Mouse (Mus musculus): ENCODE data around the gene Iqsec1. TPM values are rescaled to one million over a fixed set of nuclear protein-coding genes. Genes with fewer than 3 reads are reported as not detected.
"Not testable (repeated sequence)": the region's sequence is repeated elsewhere in the genome, so short reads cannot be mapped to it uniquely, and the experiment has no call there.

Gene Iqsec1
- total RNA-seq, 2 experiments from 2014 or later = 14.2 to 54.3 TPM

GRCm38 (mm10) chr6:90643057-90643456, 345.4 kb downstream of the Iqsec1 start:
- ATAC-seq (replicated peaks; ENCODE audit: poor library complexity, severe bottlenecking) = no peak

- no peak for ATAC-seq (replicated peaks; ENCODE audit: poor library complexity, severe bottlenecking)
Observed at GRCm38 (mm10) chr6:90635611-90636010, 352.9 kb downstream of the Iqsec1 start.

- ATAC-seq (replicated peaks; ENCODE audit: poor library complexity, severe bottlenecking) = no peak
Observed at GRCm38 (mm10) chr6:90635081-90635480, 353.4 kb downstream of the Iqsec1 start.

- not testable (repeated sequence) for ATAC-seq (replicated peaks; ENCODE audit: poor library complexity, severe bottlenecking)
Observed at GRCm38 (mm10) chr6:90632526-90632925, 356.0 kb downstream of the Iqsec1 start.

GRCm38 (mm10) chr6:90630427-90630826, 358.1 kb downstream of the Iqsec1 start:
- peak; percentile 24; the same call in 1 of the 2 replicates for ATAC-seq (replicated peaks; ENCODE audit: poor library complexity, severe bottlenecking)

GRCm38 (mm10) chr6:90629506-90629905, 359.0 kb downstream of the Iqsec1 start:
- peak; percentile 81 for ATAC-seq (replicated peaks; ENCODE audit: poor library complexity, severe bottlenecking)

GRCm38 (mm10) chr6:90627556-90627955, 360.9 kb downstream of the Iqsec1 start:
- no peak for ATAC-seq (replicated peaks; ENCODE audit: poor library complexity, severe bottlenecking)

- no peak for ATAC-seq (replicated peaks; ENCODE audit: poor library complexity, severe bottlenecking)
Observed at GRCm38 (mm10) chr6:90625207-90625994, 363.1 kb downstream of the Iqsec1 start.

GRCm38 (mm10) chr6:90624733-90625132, 363.8 kb downstream of the Iqsec1 start:
- ATAC-seq (replicated peaks; ENCODE audit: poor library complexity, severe bottlenecking) = no peak

- no peak for ATAC-seq (replicated peaks; ENCODE audit: poor library complexity, severe bottlenecking)
Observed at GRCm38 (mm10) chr6:90624184-90624583, 364.3 kb downstream of the Iqsec1 start.

- no peak for ATAC-seq (replicated peaks; ENCODE audit: poor library complexity, severe bottlenecking)
Observed at GRCm38 (mm10) chr6:90623456-90623836, 365.0 kb downstream of the Iqsec1 start.

- no peak for ATAC-seq (replicated peaks; ENCODE audit: poor library complexity, severe bottlenecking)
Observed at GRCm38 (mm10) chr6:90622758-90623455, 365.6 kb downstream of the Iqsec1 start.

- no peak for ATAC-seq (replicated peaks; ENCODE audit: poor library complexity, severe bottlenecking)
Observed at GRCm38 (mm10) chr6:90621584-90621890, 366.9 kb downstream of the Iqsec1 start.

GRCm38 (mm10) chr6:90620791-90621583, 367.5 kb downstream of the Iqsec1 start:
- ATAC-seq (replicated peaks; ENCODE audit: poor library complexity, severe bottlenecking) = no peak

- ATAC-seq (replicated peaks; ENCODE audit: poor library complexity, severe bottlenecking) = no peak
Observed at GRCm38 (mm10) chr6:90619936-90620335, 368.5 kb downstream of the Iqsec1 start.

GRCm38 (mm10) chr6:90618821-90619636, 369.5 kb downstream of the Iqsec1 start:
- peak; percentile 62 for ATAC-seq (replicated peaks; ENCODE audit: poor library complexity, severe bottlenecking)

GRCm38 (mm10) chr6:90618274-90618673, 370.2 kb downstream of the Iqsec1 start:
- peak; percentile 42 for ATAC-seq (replicated peaks; ENCODE audit: poor library complexity, severe bottlenecking)

- ATAC-seq (replicated peaks; ENCODE audit: poor library complexity, severe bottlenecking) = no peak
Observed at GRCm38 (mm10) chr6:90616481-90616880, 372.0 kb downstream of the Iqsec1 start.

- no peak for ATAC-seq (replicated peaks; ENCODE audit: poor library complexity, severe bottlenecking)
Observed at GRCm38 (mm10) chr6:90615991-90616390, 372.5 kb downstream of the Iqsec1 start.

- ATAC-seq (replicated peaks; ENCODE audit: poor library complexity, severe bottlenecking) = no peak
Observed at GRCm38 (mm10) chr6:90615362-90615761, 373.1 kb downstream of the Iqsec1 start.
